Mouse (Mus musculus): ENCODE measurements around the gene Qpctl.

Qpctl gene

GRCm38 (mm10) chr7:19148875-19149541 lies at the start of gene Qpctl:
Gene Qpctl, minus strand, starts transcription at chr7:19149291.
- peak; percentile 99 for DNase-seq (ENCODE audit: low spot score)

DNA sequence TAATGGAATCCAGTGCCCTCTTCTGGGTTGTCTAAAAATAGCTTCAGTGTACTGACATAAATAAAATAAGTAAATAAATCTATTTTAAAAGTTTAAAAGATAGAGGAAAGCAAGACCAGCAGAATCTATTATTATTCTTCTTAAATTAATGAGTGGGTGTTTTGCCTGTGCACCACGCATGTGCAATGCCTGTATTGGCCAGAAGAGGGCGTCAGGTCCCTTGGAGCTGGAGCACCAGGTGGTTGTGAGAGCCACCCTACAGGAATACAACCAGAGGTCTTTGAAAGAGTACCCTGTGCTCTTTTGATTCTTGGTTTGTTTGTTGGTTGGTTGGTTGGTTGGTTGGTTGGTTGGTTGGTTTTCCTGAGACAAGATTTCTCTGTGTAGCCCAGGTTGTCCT lies 48.9 kb upstream of the Qpctl start:
- DNase-seq (ENCODE audit: low spot score), result no peak

DNA sequence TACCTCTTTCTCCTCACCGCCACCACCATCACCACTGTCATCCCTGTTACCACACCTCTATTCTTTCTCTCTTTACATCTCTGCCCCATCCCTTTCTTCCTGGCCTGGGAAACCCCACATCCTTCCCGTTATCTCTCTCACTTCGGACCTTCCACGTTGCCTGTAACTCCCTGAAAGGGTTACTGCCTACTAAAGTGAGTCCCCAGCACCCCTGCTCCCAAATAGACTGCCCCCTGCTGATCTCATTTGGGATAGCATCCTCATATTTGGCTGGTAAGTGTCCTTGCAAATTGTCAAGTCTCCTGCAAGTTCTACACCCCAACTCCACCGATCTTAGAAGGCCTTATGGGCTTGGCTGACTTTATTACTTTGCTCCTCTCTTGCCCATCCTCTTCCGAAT lies 47.6 kb upstream of the Qpctl start:
- DNase-seq (ENCODE audit: low spot score), result no peak

- no peak for DNase-seq (ENCODE audit: low spot score)
Observed at GRCm38 (mm10) chr7:19194676-19195075, 45.6 kb upstream of the Qpctl start.

GRCm38 (mm10) chr7:19184758-19185157 lies 35.7 kb upstream of the Qpctl start:
- DNase-seq (ENCODE audit: low spot score), result no peak

- DNase-seq (ENCODE audit: low spot score), result no peak
Observed at GRCm38 (mm10) chr7:19184250-19184649, 35.2 kb upstream of the Qpctl start.

DNA sequence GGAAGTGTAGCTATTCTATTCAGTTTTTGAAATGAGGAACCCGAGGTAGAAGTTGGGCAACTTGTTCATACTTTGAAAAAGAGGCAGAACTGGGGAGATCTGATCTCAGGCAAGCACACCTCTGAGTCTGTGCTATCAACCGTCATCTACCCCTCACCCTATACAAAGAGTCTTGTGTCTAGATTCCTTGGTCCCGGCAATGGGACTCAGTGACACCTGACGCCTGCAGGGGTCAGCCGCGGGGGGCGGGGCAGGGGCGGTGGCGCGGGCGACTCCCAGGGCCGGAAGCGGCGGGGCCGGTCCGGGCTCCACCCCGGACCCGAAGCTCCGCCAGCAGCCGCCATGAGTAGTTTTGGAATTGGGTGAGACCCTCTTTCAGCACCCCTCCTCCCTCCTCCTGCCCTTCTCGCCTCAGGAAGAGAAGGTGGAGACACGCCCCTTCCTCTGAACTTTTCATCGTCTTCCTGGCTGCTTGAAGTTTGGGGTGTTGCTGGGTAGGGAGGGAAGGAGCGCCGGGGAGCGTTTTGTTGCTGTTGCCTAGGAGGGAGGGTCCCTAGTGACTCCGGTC lies 31.9 kb upstream of the Qpctl start:
- peak; percentile 27 for DNase-seq (ENCODE audit: low spot score)

GRCm38 (mm10) chr7:19179936-19180335 lies 30.8 kb upstream of the Qpctl start:
- DNase-seq (ENCODE audit: low spot score), result no peak

DNA sequence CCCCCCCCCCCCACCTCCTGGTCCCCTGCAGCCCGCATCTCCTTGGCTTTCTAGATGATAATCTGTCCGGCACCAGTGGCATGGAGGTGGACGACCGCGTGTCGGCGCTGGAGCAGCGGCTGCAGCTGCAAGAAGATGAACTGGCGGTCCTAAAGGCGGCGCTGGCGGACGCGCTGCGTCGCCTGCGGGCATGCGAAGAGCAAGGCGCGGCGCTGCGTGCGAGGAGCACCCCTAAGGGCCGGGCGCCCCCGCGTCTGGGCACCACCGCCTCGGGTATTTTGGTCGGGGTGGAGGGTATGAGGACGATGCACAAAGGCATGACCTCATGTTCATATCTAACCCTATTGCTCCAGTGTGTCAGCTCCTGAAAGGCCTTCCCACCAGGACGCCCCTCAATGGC lies 30.1 kb upstream of the Qpctl start:
- peak; percentile 50 for DNase-seq (ENCODE audit: low spot score)

DNA sequence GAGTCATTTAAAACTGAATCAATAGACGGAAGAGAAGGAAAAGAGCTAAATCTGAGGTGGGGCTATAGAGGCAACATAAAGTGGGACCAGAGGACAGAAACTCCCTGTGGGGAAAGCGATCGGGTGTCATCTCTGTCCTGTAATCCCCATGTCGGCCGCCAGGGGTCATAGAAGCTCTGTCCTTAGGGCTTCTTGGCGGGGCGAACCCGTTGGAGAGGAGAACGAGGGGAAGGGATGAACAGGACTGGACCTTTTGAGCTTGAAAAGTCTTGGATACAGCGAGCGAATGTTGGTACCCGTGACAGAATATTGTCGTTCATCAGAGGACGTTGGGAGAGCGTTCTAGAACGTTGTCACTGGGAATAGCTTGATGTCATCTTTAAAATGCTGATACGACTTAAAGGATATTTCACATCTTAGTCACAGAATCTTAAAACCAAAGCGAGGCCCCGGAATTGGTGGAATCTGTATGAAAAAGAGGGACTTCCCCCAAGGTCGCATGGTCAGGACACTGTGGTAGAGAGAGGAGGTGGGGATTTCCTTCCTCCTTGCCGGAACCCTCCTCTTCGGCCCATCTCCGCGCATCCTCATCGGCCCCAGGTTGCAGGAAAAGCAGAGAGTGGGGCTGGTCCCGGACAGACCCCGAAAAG lies 29.5 kb upstream of the Qpctl start:
- DNase-seq (ENCODE audit: low spot score), result no peak

DNA sequence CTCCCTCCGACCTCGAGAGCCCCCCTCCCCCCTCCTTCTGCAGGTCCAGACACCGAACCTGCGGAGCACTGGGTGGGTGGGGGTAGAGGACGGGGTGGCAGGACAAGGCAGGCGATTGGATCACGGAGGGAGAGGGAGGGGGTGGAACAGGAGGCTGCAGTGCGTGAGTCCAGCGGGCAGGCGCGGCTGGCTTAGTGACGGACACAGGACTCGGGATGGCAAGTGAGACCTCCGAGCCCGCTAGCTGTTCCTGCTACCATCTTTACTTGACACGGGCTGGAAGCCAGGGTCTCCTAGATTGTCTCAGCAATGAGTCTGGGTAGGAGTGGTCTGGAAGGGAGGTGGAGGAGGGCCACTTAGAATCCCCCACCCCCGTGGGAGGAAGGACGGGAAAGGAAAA lies 28.9 kb upstream of the Qpctl start:
- no peak for DNase-seq (ENCODE audit: low spot score)

GRCm38 (mm10) chr7:19177216-19177615 lies 28.1 kb upstream of the Qpctl start:
- DNase-seq (ENCODE audit: low spot score), result no peak

GRCm38 (mm10) chr7:19176516-19176947 lies 27.4 kb upstream of the Qpctl start:
- no peak for DNase-seq (ENCODE audit: low spot score)

GRCm38 (mm10) chr7:19175708-19176515 lies 26.8 kb upstream of the Qpctl start, which contains the start of gene Eml2:
Gene Eml2, plus strand, starts transcription at chr7:19176421.
- DNase-seq (ENCODE audit: low spot score), result no peak

- DNase-seq (ENCODE audit: low spot score), result peak; percentile 64
Observed at GRCm38 (mm10) chr7:19172874-19173273, 23.8 kb upstream of the Qpctl start.

- DNase-seq (ENCODE audit: low spot score), result no peak
Observed at GRCm38 (mm10) chr7:19171831-19172230, 22.7 kb upstream of the Qpctl start.

- DNase-seq (ENCODE audit: low spot score), result no peak
Observed at GRCm38 (mm10) chr7:19170142-19170541, 21.1 kb upstream of the Qpctl start.

- no peak for DNase-seq (ENCODE audit: low spot score)
Observed at GRCm38 (mm10) chr7:19169506-19169905, 20.4 kb upstream of the Qpctl start.

DNA sequence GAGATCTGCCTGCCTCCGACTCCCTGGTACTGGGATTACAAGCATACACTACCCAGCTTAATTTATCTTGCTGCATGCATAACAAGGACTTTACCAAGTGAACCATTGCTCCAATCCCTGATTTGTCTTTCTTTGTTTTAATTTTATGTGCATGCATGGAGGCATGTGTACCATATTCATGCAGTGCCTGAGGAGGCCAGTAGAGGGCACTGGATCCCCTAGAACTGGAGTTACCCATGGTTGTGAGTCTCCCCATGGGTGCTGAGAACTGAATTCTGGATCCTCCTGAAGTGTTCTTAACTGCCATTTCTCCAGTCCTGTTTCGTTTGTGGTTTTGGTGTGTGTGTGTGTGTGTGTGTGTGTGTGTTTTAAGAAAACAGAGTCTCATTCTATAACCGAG lies 17.9 kb upstream of the Qpctl start:
- no peak for DNase-seq (ENCODE audit: low spot score)

GRCm38 (mm10) chr7:19165656-19166423 lies 16.7 kb upstream of the Qpctl start, which contains the start of gene Gipr:
Gene Gipr, minus strand, starts transcription at chr7:19166127.
- DNase-seq (ENCODE audit: low spot score), result no peak

DNA sequence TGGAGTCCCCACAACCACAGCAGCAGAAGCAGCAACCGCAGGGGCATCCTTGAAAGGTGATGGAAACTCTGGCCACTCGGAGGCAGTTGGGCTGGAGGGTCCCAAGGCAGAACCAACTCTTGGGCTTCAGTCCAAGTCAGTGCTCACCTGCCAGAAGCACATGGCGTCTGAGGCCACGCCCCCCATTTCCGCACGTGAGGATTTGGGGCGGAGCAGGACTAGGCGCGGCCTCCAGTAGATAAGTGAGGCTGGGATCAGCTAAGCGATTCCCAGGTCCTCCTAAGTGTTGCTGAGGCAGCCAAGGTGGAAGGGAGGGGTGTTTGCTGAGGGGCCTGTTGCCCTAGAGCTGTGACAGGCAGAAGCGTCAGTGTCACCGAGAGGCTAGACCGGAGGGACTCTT lies 15.9 kb upstream of the Qpctl start:
- DNase-seq (ENCODE audit: low spot score), result no peak

DNA sequence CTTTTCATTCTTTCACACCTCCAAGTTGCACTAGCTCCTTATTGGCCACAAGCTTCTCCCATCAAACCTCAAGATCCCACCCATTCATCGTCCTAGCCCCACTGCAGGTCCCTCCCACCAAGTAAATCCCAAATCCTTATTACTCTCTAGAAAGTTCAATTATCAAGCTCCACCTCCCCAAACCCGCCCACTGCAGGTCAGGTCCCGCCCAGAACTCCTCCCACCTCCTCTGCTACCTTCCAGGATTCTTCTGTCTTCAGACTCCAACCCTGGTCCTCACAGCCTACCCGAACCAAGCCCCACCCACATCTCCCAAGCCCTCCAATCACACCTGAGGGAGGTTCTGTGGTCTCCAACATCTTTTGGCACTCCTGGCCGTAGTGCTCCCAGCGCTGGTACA lies 15.1 kb upstream of the Qpctl start:
- no peak for DNase-seq (ENCODE audit: low spot score)

Measured in ovary, adult 18-20 months (tissue).